Mouse (Mus musculus) pancreas, adult 10 weeks (tissue): ENCODE data around the gene Ndrg4. TPM values are rescaled to one million over a fixed set of nuclear protein-coding genes. Genes with fewer than 3 reads are reported as not detected.

Experiments used
- polyA plus RNA-seq: library from polyadenylated mRNA; stranded (reverse); fragments of 350-450 nt; fragmentation: Illumina TruSeq; extraction: RNeasy Lipid Tissue Mini Kit (QIAGEN cat#74804); gene quantifications from one replicate; pipeline ENCODE4 v1.2.3, GENCODE M21; 2015; ENCODE audit warnings: low read depth, low replicate concordance; ENCODE audit not compliant: insufficient read depth

The Ndrg4 gene
- polyA plus RNA-seq: 2.7 TPM

GRCm38 (mm10) chr8:95676631-95677030 lies at the start of gene Ndrg4:
Ndrg4 (plus strand) TSS chr8:95676980.

GRCm38 (mm10) chr8:95633262-95634062 lies 43.3 kb upstream of the Ndrg4 start, which contains the start of gene Gins3:
Gins3 (plus strand) TSS chr8:95633453.

GRCm38 (mm10) chr8:95715676-95716531 lies 39.1 kb downstream of the Ndrg4 start, which contains the start of gene Setd6:
Setd6 (plus strand) TSS chr8:95715881.

Other genes with a start within 250 kb of the Ndrg4 start
- 15.2 TPM for gene Cfap20, start 242.1 kb upstream of the Ndrg4 start, polyA plus RNA-seq
- gene Csnk2a2, start 186.9 kb upstream of the Ndrg4 start, polyA plus RNA-seq: 7.5 TPM
- gene Ccdc113, start 142.9 kb upstream of the Ndrg4 start, polyA plus RNA-seq: not detected
- not detected for gene Prss54, start 100.6 kb upstream of the Ndrg4 start, polyA plus RNA-seq
- gene Gins3, start 43.5 kb upstream of the Ndrg4 start, polyA plus RNA-seq: 0.74 TPM
- 19.3 TPM for gene Setd6, start 38.9 kb downstream of the Ndrg4 start, polyA plus RNA-seq
- gene Cnot1, start 130.5 kb downstream of the Ndrg4 start, polyA plus RNA-seq: 14.4 TPM
- gene Sap18b, start 148.4 kb downstream of the Ndrg4 start, polyA plus RNA-seq: 13.1 TPM
- 7.2 TPM for gene Slc38a7, start 176.6 kb downstream of the Ndrg4 start, polyA plus RNA-seq
- 12.5 TPM for gene Got2, start 211.6 kb downstream of the Ndrg4 start, polyA plus RNA-seq